Mouse (Mus musculus) kidney, postnatal 0 days (tissue): ENCODE results near the gene Olfr1408. TPM values are rescaled to one million over a fixed set of nuclear protein-coding genes. Genes with fewer than 3 reads are reported as not detected.

Experiments used
- ATAC-seq: fragments of 200-750 bp; cut with Nextera tagmentation; replicated peaks from 2 replicates; pipeline ENCODE4 v1.8.0; 2017; ENCODE audit warnings: low read depth, moderate number of reproducible peaks, moderate TSS enrichment, moderate library complexity; ENCODE audit not compliant: low FRiP score
- DNase-seq: peaks from one replicate; pipeline ENCODE4 v3.0.0-alpha.2; 2016; ENCODE audit warnings: low spot score
- H3K27ac ChIP-seq: fragments of 300-500 bp; sonication (generic); 2 replicates; pipeline ENCODE4 v1.5.1; 2014; ENCODE audit warnings: mild to moderate bottlenecking
- H3K27me3 ChIP-seq: fragments of 300-500 bp; sonication (generic); 2 replicates; pipeline ENCODE4 v1.6.1; 2014; ENCODE audit warnings: low read length, mixed read lengths; ENCODE audit not compliant: insufficient read depth
- H3K36me3 ChIP-seq: fragments of 300-500 bp; sonication (generic); 2 replicates; pipeline ENCODE4 v1.6.1; 2014; ENCODE audit warnings: low read length, mixed read lengths; ENCODE audit not compliant: insufficient read depth
- H3K4me1 ChIP-seq: fragments of 300-500 bp; sonication (generic); replicated peaks from 2 replicates; pipeline ENCODE4 v1.6.1; 2014; ENCODE audit warnings: antibody characterized with exemption, low read length, mixed read lengths; ENCODE audit not compliant: insufficient read depth
- H3K4me2 ChIP-seq: fragments of 300-500 bp; sonication (generic); 2 replicates; pipeline ENCODE4 v1.6.1; 2014; ENCODE audit warnings: mild to moderate bottlenecking, low read length, moderate library complexity, mixed read lengths
- H3K4me3 ChIP-seq: fragments of 300-500 bp; sonication (generic); replicated peaks from 2 replicates; pipeline ENCODE4 v1.5.1; 2014; ENCODE audit warnings: low read depth, low read length
- H3K9ac ChIP-seq: fragments of 300-500 bp; sonication (generic); 2 replicates; pipeline ENCODE4 v1.6.1; 2014; ENCODE audit warnings: low read depth, low read length
- H3K9me3 ChIP-seq: fragments of 300-500 bp; sonication (generic); replicated peaks from 2 replicates; pipeline ENCODE4 v1.6.1; 2016; ENCODE audit warnings: low read length, inconsistent platforms, mixed read lengths
- CTCF ChIP-seq: IDR thresholded peaks from 2 replicates; pipeline ENCODE4 v1.5.1; 2016; ENCODE audit warnings: antibody characterized with exemption, low read depth, mild to moderate bottlenecking, moderate library complexity
- WGBS: fragments of 180-500 bp; shearing (Covaris S2); extraction: QIAGEN DNeasy Blood & Tissue Kit; methylation state at CpG from one replicate; pipeline ENCODE4 v1.1.7; 2014; 5-methylcytosine and 5-hydroxymethylcytosine counted together
- polyA plus RNA-seq: library from polyadenylated mRNA; unstranded; fragments of >200 nt; fragmentation: Nextera tagmentation; extraction: Ambion mirVana; gene quantifications from 2 replicates; pipeline ENCODE4 v1.2.1, GENCODE M21; 2015

Olfr1408 gene
- not detected in 2 replicates for polyA plus RNA-seq

- Histone ChIP-seq H3K27ac (no peak within 1 kb of the TSS), H3K27me3 (no peaks in the 10 kb centered on the region), H3K9me3 (no peaks in the 10 kb centered on the region), H3K4me1 (no peaks in the 10 kb centered on the region), H3K4me3 (no peak within 1 kb of the TSS), H3K4me2 (no peak within 1 kb of the TSS), H3K36me3 (no peaks in the 10 kb centered on the region), H3K9ac (no peak within 1 kb of the TSS)
- TF ChIP-seq CTCF = no peak
- ATAC-seq = no peak
- no peak for DNase-seq
- WGBS = 72% methylated on average over 2 of the region's 2 CpGs
Measured at GRCm38 (mm10) chr1:173137274-173137673, at the start of gene Olfr1408. TSS of gene Olfr1408 (minus strand) at chr1:173137374.

- no peak overlapping the region for H3K4me3 ChIP-seq
- TF ChIP-seq CTCF = no peak
- no peak overlapping the region for H3K4me2 ChIP-seq
- no peak for ATAC-seq
- no peaks in the 10 kb centered on the region for H3K4me1 ChIP-seq
- H3K36me3 ChIP-seq = no peaks in the 10 kb centered on the region
- no peak for DNase-seq
- no peaks in the 10 kb centered on the region for H3K27me3 ChIP-seq
- H3K9ac ChIP-seq = no peak overlapping the region
- H3K9me3 ChIP-seq = no peaks in the 10 kb centered on the region
- H3K27ac ChIP-seq = no peak overlapping the region
Measured at GRCm38 (mm10) chr1:173174154-173174842, 37.1 kb upstream of the Olfr1408 start.

Other genes with a start within 250 kb of the Olfr1408 start
- 7.4 and 9.5 TPM in 2 replicates for gene Apcs, start 242.3 kb downstream of the Olfr1408 start, polyA plus RNA-seq
- gene Olfr16, start 187.0 kb downstream of the Olfr1408 start, polyA plus RNA-seq = not detected in 2 replicates
- not detected in 2 replicates for gene Olfr1406, start 53.3 kb upstream of the Olfr1408 start, polyA plus RNA-seq
- not detected in 2 replicates for gene Olfr218, start 60.4 kb upstream of the Olfr1408 start, polyA plus RNA-seq
- gene Olfr1404, start 75.0 kb upstream of the Olfr1408 start, polyA plus RNA-seq = not detected in 2 replicates
- not detected in 2 replicates for gene Fcer1a, start 89.8 kb upstream of the Olfr1408 start, polyA plus RNA-seq
- not detected in 2 replicates for gene Olfr418, start 128.6 kb upstream of the Olfr1408 start, polyA plus RNA-seq
- gene Mptx2, start 140.4 kb upstream of the Olfr1408 start, polyA plus RNA-seq = not detected in 2 replicates
- 0.13 and 0.15 TPM in 2 replicates for gene Ackr1, start 196.4 kb upstream of the Olfr1408 start, polyA plus RNA-seq
- 2.9 and 3.5 TPM in 2 replicates for gene Aim2, start 213.5 kb upstream of the Olfr1408 start, polyA plus RNA-seq
- gene Cadm3, start 230.3 kb upstream of the Olfr1408 start, polyA plus RNA-seq = 0.28 and 0.41 TPM in 2 replicates